Mouse (Mus musculus): ENCODE measurements around the gene Lrrc32.

The Lrrc32 gene

GRCm38 (mm10) chr7:98489131-98489530 lies at the start of gene Lrrc32:
Gene Lrrc32 (plus strand): TSS chr7:98489283.
- in situ Hi-C loops (cut with MboI, MseI), result loop anchor here (5.0 to 25.0 kb wide), 3 partner anchors 93 to 248 kb away; no protein-coding TSS in a partner anchor

- in situ Hi-C loops (cut with MboI, MseI), result loop anchor here in 1 of 2 experiments (10.0 kb wide), 1 partner anchor 1735 kb away; no protein-coding TSS in a partner anchor
Observed at GRCm38 (mm10) chr7:98439956-98440466, 49.1 kb upstream of the Lrrc32 start, which contains the start of gene Gucy2d. Gene Gucy2d (plus strand): TSS chr7:98440416.

GRCm38 (mm10) chr7:98446873-98447272 lies 42.2 kb upstream of the Lrrc32 start:
- in situ Hi-C loops (cut with MboI, MseI), result no loop called here

DNA sequence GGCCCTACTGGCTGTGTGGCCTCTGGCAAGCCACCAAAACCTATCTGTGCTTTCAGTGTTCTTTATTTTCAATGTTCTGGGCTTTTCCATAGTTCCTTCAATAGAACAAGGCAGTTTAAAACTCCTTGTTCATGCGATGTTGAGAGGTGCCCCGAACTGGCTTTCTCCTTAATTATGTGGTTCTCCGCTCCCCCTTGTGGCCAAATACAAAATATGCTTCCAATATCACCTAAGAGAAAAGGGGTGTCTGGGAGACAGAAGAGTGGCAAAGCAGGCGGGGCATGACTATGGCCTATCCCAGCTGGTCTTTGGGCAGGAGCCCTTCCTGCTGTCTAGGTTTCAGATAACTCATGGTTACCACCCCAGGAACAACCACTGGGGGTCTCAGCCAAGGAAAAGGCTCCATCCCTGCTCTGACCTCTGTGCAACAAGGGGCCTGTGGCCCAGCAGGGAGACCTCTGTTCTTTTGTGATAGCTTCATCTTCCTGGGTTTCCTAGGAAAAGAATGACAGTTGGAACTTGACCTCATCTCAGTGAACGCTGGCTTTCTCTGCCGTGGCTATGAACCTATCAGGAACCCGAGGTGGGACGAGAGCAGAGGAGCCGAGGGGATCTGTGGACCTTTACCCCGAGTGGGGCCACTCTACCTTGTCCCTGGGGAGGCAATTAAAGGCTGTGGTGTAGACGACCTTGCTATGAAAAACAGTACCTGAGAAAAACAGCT lies 41.3 kb upstream of the Lrrc32 start:
- in situ Hi-C loops (cut with MboI, MseI), result no loop called here

DNA sequence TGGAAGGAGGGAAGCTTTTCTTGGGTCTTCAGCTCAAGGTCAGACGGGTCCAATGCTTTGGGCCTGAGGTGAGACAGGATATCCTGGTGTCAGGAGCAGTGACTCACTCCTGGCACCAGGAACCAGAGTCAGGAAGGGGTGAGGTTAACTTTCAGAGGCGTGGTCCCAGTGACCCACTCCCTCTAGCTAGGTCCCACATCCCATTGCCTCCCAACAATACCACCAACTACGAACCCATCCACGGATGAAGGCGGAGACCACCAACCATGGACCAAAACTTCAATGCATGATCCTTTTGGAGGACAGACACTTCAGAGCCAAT lies 40.8 kb upstream of the Lrrc32 start:
- in situ Hi-C loops (cut with MboI, MseI), result no loop called here

DNA sequence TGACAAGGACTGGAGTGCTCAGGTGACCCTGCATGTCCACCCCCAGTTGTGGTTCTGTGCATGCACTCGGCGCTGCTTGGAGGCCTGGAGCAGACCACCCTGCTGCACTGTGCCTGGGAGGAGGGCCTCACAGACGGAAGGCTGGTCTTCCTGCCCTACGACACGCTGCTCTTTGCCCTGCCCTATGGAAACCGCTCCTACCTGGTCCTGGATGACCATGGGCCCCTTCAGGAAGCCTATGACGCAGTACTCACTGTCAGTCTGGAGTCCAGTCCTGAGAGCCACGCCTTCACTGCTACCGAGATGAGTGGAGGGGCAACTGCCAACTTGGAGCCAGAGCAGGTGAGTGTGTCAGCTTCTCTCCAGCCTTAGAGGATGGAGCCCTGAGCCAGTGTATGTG lies 39.4 kb upstream of the Lrrc32 start:
- in situ Hi-C loops (cut with MboI, MseI), result no loop called here

DNA sequence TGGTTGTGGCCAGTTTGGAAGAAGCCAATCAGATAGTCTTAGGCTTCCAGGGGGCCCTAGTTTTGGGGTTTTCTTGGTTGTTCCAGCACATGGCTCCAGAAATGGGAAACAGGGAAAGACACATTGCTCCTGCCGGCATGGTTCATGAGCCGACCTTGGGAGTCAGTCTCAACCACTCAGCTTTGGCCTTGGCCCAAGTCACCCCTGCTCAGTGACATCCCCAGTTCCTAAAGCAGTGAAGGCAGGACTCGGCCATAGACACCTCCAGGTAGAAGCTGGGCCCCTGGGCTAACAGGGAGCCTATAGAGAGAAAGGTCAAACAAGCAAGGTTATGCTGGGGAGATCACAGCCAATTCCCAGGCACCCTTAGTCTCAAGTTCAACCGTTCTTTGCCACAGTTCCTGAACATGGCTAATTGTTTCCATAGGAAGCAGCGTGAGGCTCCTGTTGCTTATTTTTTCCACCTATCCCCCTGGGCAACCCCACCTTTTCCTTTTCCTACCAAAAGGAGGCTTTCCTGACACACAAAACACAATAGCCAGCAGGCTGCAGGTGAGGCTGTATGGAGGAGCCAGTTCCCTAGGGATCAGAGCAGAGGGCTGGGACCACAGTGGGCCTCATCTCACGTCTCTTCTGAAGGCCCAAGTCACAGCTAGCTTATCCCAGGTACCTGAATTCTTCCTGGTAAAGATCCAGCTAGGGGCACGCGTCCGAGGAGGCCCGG lies 34.5 kb upstream of the Lrrc32 start:
- in situ Hi-C loops (cut with MboI, MseI), result no loop called here

- in situ Hi-C loops (cut with MboI, MseI), result no loop called here
Observed at GRCm38 (mm10) chr7:98460319-98460718, 28.8 kb upstream of the Lrrc32 start.

DNA sequence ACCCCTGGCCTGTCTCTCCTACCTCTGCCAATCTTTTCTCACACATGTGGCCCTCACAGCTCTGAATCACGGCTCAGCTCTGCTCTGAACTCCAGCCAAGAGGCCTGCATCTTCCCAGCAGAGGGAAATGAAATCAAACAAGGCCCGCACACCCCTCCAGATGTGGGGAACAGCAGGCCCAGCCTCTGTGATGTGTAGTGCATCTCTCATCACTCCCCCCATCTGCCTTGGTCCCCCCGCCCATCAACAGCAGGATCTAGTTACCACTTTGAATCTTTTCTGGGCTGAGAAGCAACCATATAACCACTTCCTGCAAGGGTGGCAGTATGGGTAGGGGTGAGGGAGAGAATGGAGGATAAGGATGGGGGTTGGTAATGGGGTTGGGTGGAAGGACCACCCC lies 20.0 kb upstream of the Lrrc32 start:
- in situ Hi-C loops (cut with MboI, MseI), result no loop called here

DNA sequence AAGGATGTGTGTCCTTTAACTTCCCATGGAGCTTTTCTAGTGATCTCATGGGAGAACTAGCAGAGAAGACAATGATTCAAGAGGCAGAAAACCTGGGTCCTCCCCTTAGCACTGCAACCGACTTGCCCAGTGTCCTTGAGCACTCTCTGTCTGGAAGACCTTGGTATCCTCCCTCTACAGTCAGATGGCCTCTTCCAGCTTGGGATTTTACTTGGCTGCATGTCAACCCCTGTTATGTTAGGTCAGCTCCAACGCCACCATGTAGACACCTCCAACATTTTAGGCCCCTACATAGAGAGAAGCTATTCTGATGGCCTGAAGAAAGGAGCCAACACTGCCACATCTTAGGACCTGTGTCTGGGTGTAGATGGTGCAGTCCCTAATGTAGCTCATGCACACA lies 16.6 kb upstream of the Lrrc32 start:
- in situ Hi-C loops (cut with MboI, MseI), result no loop called here

- in situ Hi-C loops (cut with MboI, MseI), result no loop called here
Observed at GRCm38 (mm10) chr7:98474558-98474957, 14.5 kb upstream of the Lrrc32 start.

- in situ Hi-C loops (cut with MboI, MseI), result loop anchor here (25.0 kb wide), 1 partner anchor 260 kb away; no protein-coding TSS in a partner anchor
Observed at GRCm38 (mm10) chr7:98477153-98477552, 11.9 kb upstream of the Lrrc32 start.

DNA sequence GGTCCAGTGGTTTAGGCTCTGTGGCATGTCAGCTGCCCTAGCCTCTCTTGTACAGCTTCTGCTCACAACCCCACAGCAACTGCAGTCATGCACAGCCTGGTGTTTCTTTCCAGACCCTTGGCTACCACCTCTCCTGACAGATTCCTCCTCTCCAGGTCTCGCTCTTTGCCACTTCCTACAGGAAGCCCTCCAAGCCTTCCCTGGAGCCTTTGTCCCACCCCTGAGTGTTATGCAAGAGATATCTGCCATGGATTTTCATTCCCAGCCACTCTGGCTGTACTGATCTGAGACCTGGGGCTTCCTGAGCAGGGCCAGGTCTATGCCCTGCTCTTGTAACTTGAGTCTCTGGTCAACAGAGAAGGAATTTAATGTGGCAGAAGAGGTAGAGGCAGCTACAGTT lies 8.6 kb upstream of the Lrrc32 start:
- in situ Hi-C loops (cut with MboI, MseI), result loop anchor here (5.0 to 25.0 kb wide), 3 partner anchors 104 to 257 kb away; no protein-coding TSS in a partner anchor

DNA sequence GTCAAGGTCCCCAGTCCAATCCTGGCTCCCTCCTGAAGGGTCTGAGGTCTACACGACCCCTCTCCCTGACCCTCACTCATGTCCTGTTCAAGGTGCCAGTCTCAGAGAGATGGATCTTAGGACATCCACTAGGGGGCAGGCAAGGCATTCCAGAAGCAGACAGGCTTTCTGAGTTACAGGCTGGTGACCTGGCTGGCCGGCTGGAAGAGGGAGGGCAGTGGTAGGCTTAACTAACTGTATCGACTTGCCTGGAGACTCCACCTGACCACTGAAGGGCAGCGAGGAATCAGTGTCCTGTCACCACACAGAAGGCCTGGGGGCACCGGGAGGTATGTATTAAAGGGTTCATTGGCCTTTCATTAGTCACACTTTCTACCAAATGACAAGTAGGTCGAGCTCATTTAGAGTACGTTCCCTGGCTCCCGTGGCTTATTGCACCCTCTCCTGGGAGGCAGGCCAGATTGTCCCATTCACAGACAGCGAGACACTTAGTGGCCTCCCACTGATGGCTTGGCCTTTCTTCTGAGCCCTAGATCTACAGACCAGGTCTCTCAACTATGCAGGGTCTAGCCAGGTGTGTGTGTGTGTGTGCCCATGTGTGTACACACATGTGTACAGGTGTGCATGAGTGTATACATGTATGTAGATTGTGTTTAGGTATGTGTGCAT lies 7.9 kb upstream of the Lrrc32 start:
- in situ Hi-C loops (cut with MboI, MseI), result loop anchor here (5.0 to 25.0 kb wide), 3 partner anchors 104 to 256 kb away; no protein-coding TSS in a partner anchor

GRCm38 (mm10) chr7:98481861-98482260 lies 7.2 kb upstream of the Lrrc32 start:
- in situ Hi-C loops (cut with MboI, MseI), result loop anchor here (5.0 to 25.0 kb wide), 3 partner anchors 103 to 255 kb away; no protein-coding TSS in a partner anchor

DNA sequence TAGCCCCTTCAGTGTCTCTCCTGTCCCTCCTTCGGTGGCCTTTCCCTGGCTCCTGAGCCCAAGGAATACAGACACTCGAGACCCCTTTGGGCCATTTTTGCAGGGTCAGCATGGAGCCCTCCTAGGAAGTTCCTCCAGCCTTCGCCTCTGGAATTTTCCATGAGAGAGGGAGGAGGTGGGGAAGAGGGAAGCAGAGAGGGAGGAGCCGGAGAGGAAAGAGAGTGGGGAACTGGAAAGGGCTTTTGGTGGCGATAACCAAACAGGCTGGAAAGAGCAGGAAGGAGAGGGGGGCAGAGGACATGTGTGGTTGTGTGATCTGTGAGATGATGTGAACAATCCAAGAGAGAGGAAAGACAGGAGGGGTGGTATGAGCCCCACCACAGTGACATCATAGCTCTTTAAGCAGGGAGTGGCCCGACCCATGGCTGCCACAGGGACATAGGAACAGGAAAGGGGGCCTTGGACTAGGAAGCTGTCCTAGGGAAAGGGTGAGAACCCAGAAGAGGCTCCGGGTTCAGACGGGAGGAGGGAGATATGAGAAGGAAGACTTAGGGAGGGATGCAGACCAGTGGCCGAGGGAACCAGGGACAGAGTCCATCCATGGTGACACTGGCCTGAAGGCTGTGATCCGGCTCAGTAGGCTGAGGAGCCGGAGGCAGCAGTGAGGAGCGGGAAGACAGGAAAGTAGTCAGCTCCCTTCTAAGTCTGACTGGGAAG lies 6.4 kb upstream of the Lrrc32 start:
- in situ Hi-C loops (cut with MboI, MseI), result loop anchor here (5.0 to 25.0 kb wide), 3 partner anchors 102 to 255 kb away; no protein-coding TSS in a partner anchor

GRCm38 (mm10) chr7:98483268-98483607 lies 5.8 kb upstream of the Lrrc32 start:
- in situ Hi-C loops (cut with MboI, MseI), result loop anchor here (5.0 to 25.0 kb wide), 3 partner anchors 102 to 254 kb away; no protein-coding TSS in a partner anchor

GRCm38 (mm10) chr7:98484878-98485277 lies 4.2 kb upstream of the Lrrc32 start:
- in situ Hi-C loops (cut with MboI, MseI), result loop anchor here (5.0 to 25.0 kb wide), 4 partner anchors 97 to 252 kb away; no protein-coding TSS in a partner anchor

- in situ Hi-C loops (cut with MboI, MseI), result loop anchor here (5.0 to 25.0 kb wide), 3 partner anchors 97 to 252 kb away; no protein-coding TSS in a partner anchor
Observed at GRCm38 (mm10) chr7:98485508-98485907, 3.6 kb upstream of the Lrrc32 start.

DNA sequence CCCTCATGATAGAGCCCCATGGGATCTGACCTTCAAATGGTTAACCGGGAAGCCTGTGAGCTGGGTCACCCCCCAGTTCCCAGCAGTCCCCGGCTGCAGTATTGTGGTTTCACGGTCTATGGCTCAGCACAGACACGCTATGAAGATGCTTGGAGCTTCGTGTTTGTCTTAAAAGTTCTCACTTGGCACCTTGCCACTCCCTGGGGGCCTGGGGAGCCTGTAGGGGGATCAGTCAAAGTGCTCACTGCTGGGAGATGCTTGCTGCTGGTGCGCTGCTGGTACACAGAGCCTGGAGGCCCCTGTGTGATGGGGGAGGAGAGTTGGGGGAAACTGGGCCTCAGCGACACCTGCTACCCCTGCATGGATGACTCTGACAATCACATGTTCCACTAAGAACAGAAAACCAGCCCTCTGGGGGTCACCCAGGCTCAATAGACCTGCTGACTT lies 2.6 kb upstream of the Lrrc32 start:
- in situ Hi-C loops (cut with MboI, MseI), result loop anchor here (5.0 to 25.0 kb wide), 3 partner anchors 96 to 251 kb away; no protein-coding TSS in a partner anchor
